Mouse (Mus musculus): Measurements from ENCODE around the gene Ddc.

Gene Ddc

GRCm38 (mm10) chr11:11877891-11878277, 20.1 kb downstream of the Ddc start:
- no peak for DNase-seq (ENCODE audit: low read depth, low spot score)

GRCm38 (mm10) chr11:11876366-11876765, 21.6 kb downstream of the Ddc start:
- DNase-seq (ENCODE audit: low read depth, low spot score) = no peak

- no peak for DNase-seq (ENCODE audit: low read depth, low spot score)
Observed at GRCm38 (mm10) chr11:11875230-11875629, 22.7 kb downstream of the Ddc start.

- DNase-seq (ENCODE audit: low read depth, low spot score) = peak; percentile 58
Observed at GRCm38 (mm10) chr11:11873023-11873908, 24.7 kb downstream of the Ddc start.

GRCm38 (mm10) chr11:11872140-11872795, 25.7 kb downstream of the Ddc start:
- no peak for DNase-seq (ENCODE audit: low read depth, low spot score)

GRCm38 (mm10) chr11:11871197-11871813, 26.6 kb downstream of the Ddc start:
- DNase-seq (ENCODE audit: low read depth, low spot score) = no peak

- peak; percentile 69 for DNase-seq (ENCODE audit: low read depth, low spot score)
Observed at GRCm38 (mm10) chr11:11867971-11868481, 29.9 kb downstream of the Ddc start.

- no peak for DNase-seq (ENCODE audit: low read depth, low spot score)
Observed at GRCm38 (mm10) chr11:11866696-11867095, 31.2 kb downstream of the Ddc start.

GRCm38 (mm10) chr11:11865128-11865527, 32.8 kb downstream of the Ddc start:
- no peak for DNase-seq (ENCODE audit: low read depth, low spot score)

- no peak for DNase-seq (ENCODE audit: low read depth, low spot score)
Observed at GRCm38 (mm10) chr11:11864446-11865101, 33.4 kb downstream of the Ddc start.

GRCm38 (mm10) chr11:11862502-11862901, 35.4 kb downstream of the Ddc start:
- DNase-seq (ENCODE audit: low read depth, low spot score) = no peak

GRCm38 (mm10) chr11:11856959-11857358, 41.0 kb downstream of the Ddc start:
- DNase-seq (ENCODE audit: low read depth, low spot score) = no peak

- peak; percentile 34 for DNase-seq (ENCODE audit: low read depth, low spot score)
Observed at GRCm38 (mm10) chr11:11855685-11856131, 42.2 kb downstream of the Ddc start.

GRCm38 (mm10) chr11:11855061-11855672, 42.8 kb downstream of the Ddc start:
- no peak for DNase-seq (ENCODE audit: low read depth, low spot score)

- no peak for DNase-seq (ENCODE audit: low read depth, low spot score)
Observed at GRCm38 (mm10) chr11:11853731-11854461, 44.0 kb downstream of the Ddc start.

- no peak for DNase-seq (ENCODE audit: low read depth, low spot score)
Observed at GRCm38 (mm10) chr11:11851957-11852505, 45.9 kb downstream of the Ddc start.

GRCm38 (mm10) chr11:11850476-11851267, 47.3 kb downstream of the Ddc start:
- DNase-seq (ENCODE audit: low read depth, low spot score) = peak; percentile 68

GRCm38 (mm10) chr11:11849513-11850311, 48.2 kb downstream of the Ddc start:
- no peak for DNase-seq (ENCODE audit: low read depth, low spot score)

- no peak for DNase-seq (ENCODE audit: low read depth, low spot score)
Observed at GRCm38 (mm10) chr11:11848467-11848866, 49.5 kb downstream of the Ddc start.

Data from brain, adult 2 months (tissue).